Mouse (Mus musculus) hematopoietic stem cell, adult 5-6 weeks (primary cell): Measurements from ENCODE around the gene Snap25. TPM values are rescaled to one million over a fixed set of nuclear protein-coding genes. Genes with fewer than 3 reads are reported as not detected.

Source experiments
- ATAC-seq, 2 experiments: fragments of 125-278 bp in 1 of 2; replicated peaks in 1 of 2; 2 replicates each; pipeline ENCODE4 v1.8.0; 2016 to 2017; ENCODE audit warnings: inconsistent platforms in 2 of 2, mild to moderate bottlenecking in 2 of 2, moderate number of reproducible peaks in 2 of 2, low read depth in 1 of 2, moderate TSS enrichment in 1 of 2; ENCODE audit not compliant: low FRiP score in 2 of 2, poor library complexity in 2 of 2, severe bottlenecking in 2 of 2, insufficient read depth in 1 of 2, low TSS enrichment in 1 of 2
- total RNA-seq: library from RNA; stranded (forward); fragments of 172-1452, 232-1000 nt; gene quantifications from 2 replicates; pipeline ENCODE4 v1.2.3, GENCODE M21; 2017

Snap25 gene
- total RNA-seq, 1 experiment from 2014 or later: not detected

DNA sequence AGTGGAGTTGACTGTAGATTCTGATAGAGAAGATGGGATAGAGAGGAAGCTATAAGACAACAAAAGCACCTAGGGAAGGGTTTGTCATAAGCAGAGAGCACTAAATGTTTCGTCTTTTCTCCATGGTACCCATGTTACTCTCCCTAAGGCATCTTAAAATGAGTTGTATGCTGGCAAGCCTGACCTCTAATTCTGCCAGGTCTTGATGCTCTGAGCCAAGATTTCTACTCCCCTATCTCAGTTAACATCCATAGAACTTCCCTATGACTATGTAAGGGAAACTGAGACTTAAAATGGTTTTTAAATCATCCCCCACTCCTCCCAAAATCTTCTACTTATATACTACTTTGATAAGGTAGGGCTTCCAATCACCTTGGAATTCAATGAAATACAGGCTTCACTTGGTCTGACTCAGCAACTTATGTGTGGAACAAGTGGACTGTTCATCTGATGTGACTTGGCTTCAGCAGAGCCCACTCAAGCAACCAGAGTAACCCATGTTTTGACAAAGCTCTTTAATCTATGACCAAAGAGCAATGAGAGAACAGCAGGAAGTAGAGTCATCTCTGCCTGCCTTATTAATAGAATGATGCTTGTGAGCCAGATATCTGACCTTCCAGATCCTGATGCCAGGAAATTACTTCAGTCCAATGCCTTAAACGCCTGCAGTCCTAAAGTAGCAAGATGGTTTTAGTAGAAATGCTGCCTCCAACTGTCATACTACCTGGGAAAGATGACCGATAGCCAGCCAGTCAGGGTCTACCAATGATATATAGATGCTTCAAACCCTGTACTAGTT, 13.6 kb upstream of the Snap25 start:
- no peak for ATAC-seq

DNA sequence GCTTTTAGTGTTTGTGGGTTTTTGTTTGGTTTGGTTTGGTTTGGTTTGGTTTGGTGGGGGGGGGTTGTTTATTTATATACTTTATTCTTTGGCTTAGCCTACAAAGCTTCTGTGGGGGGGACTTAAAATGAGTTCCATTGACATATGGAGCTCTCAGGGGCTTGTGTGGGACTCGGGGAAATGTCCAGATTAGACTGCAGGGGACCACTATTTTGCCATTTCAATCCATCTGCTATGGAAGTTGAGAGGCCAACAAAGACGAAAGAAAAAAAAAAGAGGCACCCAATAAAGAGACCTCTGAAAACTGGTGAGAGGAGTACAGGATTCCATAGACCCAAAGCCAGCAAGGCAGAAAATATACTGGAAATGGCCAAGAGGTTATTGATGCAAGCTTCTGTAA, 9.9 kb upstream of the Snap25 start:
- ATAC-seq: no peak

- no peak for ATAC-seq
Observed at GRCm38 (mm10) chr2:136711155-136711554, 2.1 kb upstream of the Snap25 start.

DNA sequence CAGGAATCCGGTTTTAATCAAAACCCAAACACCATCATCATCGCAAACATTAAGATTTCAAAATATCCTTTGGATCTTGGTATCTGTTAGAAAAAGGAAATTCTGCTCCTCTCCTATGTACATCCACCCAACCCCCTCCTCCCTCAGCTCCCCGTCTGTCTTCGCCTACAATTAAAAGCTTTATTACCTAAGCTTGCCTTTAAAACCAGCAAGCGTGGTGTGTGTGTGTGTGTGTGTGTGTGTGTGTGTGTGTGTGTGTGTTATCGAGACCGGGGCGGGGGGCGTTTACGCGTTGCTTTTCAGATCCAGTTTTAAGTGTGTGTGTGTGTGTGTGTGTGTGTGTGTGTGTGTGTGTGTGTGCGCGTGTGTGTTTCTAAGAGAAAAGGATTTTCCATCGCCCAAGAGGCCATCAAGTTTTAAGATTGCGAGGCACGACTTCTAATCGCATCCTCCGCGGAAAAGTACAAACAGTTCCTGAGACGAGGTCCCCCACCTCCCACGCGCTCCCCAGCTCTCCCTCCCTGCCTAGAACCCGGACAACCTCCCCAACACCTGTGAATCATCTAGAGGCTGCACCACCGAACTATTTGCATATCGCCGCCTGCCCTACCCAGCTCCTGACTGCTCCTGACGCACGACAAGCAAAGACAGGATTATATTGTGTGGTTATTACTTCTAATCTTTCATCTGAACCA, 1.4 kb upstream of the Snap25 start:
- no peak for ATAC-seq

- no peak for ATAC-seq
Observed at GRCm38 (mm10) chr2:136712441-136713015, 725 bp upstream of the Snap25 start.

DNA sequence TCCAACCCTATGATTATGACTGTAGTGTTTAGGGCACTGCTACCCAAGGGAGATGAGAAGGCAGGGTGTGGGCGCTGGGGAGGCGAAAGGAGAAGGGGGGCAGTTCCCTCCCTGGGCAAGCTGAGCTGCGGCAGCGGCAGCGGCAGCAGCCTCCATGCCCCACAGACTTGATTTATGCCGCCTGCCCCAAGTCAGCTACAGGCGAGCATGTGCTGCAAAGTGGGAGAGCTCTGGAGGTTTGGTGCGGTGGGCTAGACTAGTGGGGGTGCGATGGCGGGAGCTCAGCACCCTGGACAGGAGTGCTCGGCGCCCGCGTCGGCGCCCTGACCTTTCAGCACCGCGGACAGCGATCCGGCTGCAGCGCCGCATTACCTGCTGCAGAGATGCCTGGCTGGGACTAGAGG, 757 bp downstream of the Snap25 start:
- ATAC-seq: peak; percentile 98 to 99

DNA sequence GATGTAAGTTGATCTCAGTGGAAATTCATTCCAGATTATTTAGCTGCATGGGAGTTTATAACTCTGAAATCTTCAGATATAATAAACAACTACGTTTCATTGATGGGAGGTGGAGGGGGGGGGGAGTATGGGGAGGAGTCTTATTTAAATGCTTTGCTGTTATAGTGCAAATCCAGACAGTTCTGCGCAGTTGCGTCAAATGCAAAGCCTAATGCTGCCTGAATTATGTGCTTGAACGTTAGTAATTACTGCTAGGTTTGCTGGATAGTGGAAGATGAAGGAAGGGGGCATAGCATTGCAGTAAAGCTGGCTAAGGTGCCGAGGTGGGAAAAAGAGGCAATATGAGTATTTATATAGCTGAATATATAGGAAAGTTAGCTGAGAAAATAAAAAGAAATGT, 2.3 kb downstream of the Snap25 start:
- ATAC-seq: no peak

DNA sequence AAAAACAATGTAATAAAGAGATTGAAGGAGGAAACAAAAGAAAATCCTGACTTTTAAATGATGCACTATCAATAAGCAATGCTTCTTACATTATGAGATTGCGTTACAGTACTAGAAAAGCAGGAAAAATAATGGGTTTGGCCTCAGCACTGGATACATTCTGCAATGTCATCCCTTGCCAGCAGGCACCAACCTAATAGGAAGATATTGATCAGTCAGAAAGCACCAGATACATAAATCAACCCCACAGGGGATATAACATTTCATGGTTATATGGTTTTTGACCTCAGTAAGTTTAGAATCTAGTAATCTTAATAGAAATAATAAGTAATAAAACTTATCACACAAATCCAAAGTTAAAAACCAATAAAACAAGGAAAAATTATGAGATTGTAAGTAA, 3.1 kb downstream of the Snap25 start:
- no peak for ATAC-seq

DNA sequence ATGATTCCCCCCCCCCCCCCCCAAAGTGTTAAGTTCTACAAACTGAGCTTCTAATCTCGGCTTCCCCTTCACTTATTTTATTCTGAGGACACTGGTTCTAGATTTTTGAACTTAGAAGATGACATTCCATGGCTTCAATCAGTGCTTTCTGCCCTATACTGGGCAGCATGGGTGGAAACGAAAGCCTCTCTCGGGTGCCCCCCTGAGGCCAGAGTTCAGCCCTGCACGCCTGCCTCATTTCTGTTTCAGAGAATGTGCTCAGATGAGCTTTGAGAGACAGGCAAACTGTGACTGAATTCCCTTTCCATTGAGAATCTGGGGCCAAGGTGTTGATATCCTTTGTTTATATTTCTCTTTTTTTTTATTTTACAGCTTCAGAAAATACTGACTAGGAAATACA, 7.0 kb downstream of the Snap25 start:
- peak; percentile 46 to 60; a peak in 2 of 4 replicates for ATAC-seq

DNA sequence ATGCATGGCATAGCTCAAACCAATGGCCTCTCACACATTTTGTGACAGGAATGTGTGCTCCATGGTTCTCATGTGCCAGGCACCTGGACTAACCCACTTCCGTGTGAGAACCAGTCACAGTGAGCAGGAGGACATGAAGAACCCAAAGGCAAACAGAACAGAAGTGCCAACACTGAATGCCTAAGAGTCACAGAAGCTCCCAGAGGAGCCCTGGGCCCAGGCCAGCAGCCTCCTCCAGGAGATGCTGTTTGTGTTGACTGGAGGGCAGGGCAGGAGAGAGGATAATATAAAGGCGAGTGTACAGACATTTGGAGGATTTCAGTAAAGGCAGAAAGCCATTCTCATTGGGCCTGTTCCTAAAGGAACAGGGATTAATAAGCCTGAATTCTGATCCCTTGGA, 25.0 kb downstream of the Snap25 start:
- no peak for ATAC-seq

- no peak for ATAC-seq
Observed at GRCm38 (mm10) chr2:136742230-136742629, 29.0 kb downstream of the Snap25 start.

GRCm38 (mm10) chr2:136744683-136745326, 31.6 kb downstream of the Snap25 start:
- no peak for ATAC-seq

DNA sequence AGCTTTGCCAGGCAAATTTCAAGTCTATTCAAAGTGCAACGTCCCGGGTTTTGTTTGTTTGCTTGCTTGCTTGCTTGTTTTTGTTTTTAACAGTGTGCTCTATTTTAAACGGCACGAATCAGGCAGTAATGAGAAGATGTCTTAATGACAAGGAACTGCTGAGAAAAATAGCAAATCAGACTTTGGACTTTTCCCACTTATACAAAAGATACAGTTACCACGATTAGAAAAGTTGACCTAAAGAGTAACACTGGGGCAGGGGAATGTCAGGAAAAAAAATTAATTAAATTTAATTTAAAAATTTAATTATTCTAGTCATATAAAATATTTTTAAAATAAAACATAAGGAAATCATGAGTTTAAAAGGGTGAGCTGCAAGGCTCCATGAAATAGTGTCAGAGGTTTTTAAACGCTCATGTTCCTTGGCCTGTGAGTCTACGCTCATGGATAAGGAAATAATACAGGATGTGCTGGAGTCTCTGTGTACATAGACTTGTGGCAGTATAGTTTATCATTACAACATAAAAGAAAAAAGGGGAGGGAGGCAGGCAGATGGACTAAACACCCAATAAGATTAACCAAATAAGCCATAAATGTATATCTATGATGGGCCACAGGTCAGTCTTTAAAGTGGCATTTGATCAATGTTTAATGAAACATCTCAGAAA, 32.2 kb downstream of the Snap25 start:
- no peak for ATAC-seq

GRCm38 (mm10) chr2:136753682-136754081, 40.4 kb downstream of the Snap25 start:
- no peak for ATAC-seq

DNA sequence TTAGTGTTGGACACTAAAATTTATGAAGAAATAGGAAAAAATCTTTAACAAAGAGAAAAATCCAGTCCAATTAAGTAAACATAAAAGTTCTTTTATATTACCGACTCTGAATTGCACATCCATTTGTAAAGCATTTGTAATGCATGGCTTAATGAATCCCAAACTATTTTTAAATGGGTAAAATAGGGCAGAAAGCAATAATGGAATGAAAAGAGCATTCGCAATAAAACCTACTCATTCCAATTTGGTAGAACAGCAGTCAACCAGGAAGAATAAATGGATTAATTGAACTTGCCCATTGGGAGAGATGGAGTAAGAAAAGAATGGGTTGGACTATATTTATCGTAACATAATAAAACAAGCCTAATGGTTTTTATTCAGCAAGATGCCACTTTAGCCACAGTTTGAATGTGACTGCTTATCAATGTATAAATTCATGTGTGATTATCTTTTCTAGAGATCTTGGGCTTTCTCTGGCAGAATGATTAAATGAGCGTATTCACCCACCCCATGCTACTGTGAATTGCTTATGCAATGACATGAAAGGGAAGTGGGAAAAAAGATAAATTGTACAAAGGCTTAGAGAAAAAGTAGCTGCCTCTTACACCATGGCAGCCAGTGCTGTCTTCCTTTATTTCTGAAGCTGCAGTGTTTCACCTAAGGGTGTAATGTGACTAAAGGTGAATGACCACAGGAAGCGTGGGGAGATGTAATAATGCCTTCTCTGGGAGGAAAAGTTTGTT, 45.7 kb downstream of the Snap25 start:
- ATAC-seq: no peak

GRCm38 (mm10) chr2:136778156-136778555, 64.9 kb downstream of the Snap25 start:
- no peak for ATAC-seq

- no peak for ATAC-seq
Observed at GRCm38 (mm10) chr2:136778674-136779073, 65.4 kb downstream of the Snap25 start.
